Mouse (Mus musculus): ENCODE data around the gene Igf2bp3. TPM values are rescaled to one million over a fixed set of nuclear protein-coding genes. Genes with fewer than 3 reads are reported as not detected.
A peak's percentile ranks its signal among the peaks of the same experiment; 100 is the strongest.

The Igf2bp3 gene
- polyA plus RNA-seq, 1 experiment from 2014 or later: 15.5 TPM

GRCm38 (mm10) chr6:49206416-49206815 is 8.3 kb downstream of the Igf2bp3 start:
- no peak overlapping the region for H3K4me3 ChIP-seq (ENCODE audit: low read length)
- H3K4me1 ChIP-seq (ENCODE audit: control insufficient read depth, insufficient read depth, low read depth, low read length): peaks cover 11% of the 10 kb centered on the region
- H3K36me3 ChIP-seq (ENCODE audit: control insufficient read depth, insufficient read depth, low read length): no peaks in the 10 kb centered on the region
- no peaks in the 10 kb centered on the region for H3K9me3 ChIP-seq (ENCODE audit: control insufficient read depth, low read length)
- no peak overlapping the region for H3K4me2 ChIP-seq (ENCODE audit: low read length)
- no peak overlapping the region for H3K27ac ChIP-seq (ENCODE audit: low read depth, low read length)
- WGBS: 73% methylated on average over 1 of the region's 1 CpGs
- ATAC-seq: 0 out of 2 replicates have a peak, but pooled peaks have one; percentile 41
- no peak overlapping the region for H3K9ac ChIP-seq (ENCODE audit: low read depth, low read length)
- no peaks in the 10 kb centered on the region for H3K27me3 ChIP-seq (replicated peaks; ENCODE audit: control insufficient read depth, insufficient read depth, low read length)

- Histone ChIP-seq H3K4me1 (ENCODE audit: control insufficient read depth, insufficient read depth, low read depth, low read length) (no peaks in the 10 kb centered on the region), H3K36me3 (ENCODE audit: control insufficient read depth, insufficient read depth, low read length) (no peaks in the 10 kb centered on the region), H3K4me2 (ENCODE audit: low read length) (no peak overlapping the region), H3K9ac (ENCODE audit: low read depth, low read length) (no peak overlapping the region), H3K4me3 (ENCODE audit: low read length) (no peak overlapping the region), H3K9me3 (ENCODE audit: control insufficient read depth, low read length) (no peaks in the 10 kb centered on the region), H3K27ac (ENCODE audit: low read depth, low read length) (no peak overlapping the region), H3K27me3 (replicated peaks; ENCODE audit: control insufficient read depth, insufficient read depth, low read length) (no peaks in the 10 kb centered on the region)
- no peak; the same call in 1 of the 2 replicates for ATAC-seq
- 75% methylated on average over 10 of the region's 10 CpGs for WGBS
Observed at GRCm38 (mm10) chr6:49195188-49195587, 19.6 kb downstream of the Igf2bp3 start.

GRCm38 (mm10) chr6:49194536-49194935 is 20.2 kb downstream of the Igf2bp3 start:
- H3K4me2 ChIP-seq (ENCODE audit: low read length): no peak overlapping the region

GRCm38 (mm10) chr6:49189363-49189762 is 25.4 kb downstream of the Igf2bp3 start:
- no peak overlapping the region for H3K4me2 ChIP-seq (ENCODE audit: low read length)
- no peaks in the 10 kb centered on the region for H3K36me3 ChIP-seq (ENCODE audit: control insufficient read depth, insufficient read depth, low read length)
- no peak overlapping the region for H3K9ac ChIP-seq (ENCODE audit: low read depth, low read length)
- H3K27ac ChIP-seq (ENCODE audit: low read depth, low read length): no peak overlapping the region
- no peaks in the 10 kb centered on the region for H3K9me3 ChIP-seq (ENCODE audit: control insufficient read depth, low read length)
- no peak overlapping the region for H3K4me3 ChIP-seq (ENCODE audit: low read length)
- H3K27me3 ChIP-seq (replicated peaks; ENCODE audit: control insufficient read depth, insufficient read depth, low read length): no peaks in the 10 kb centered on the region
- H3K4me1 ChIP-seq (ENCODE audit: control insufficient read depth, insufficient read depth, low read depth, low read length): no peaks in the 10 kb centered on the region
- no peak for ATAC-seq

More at GRCm38 (mm10) chr6:49194536-49194935, 20.2 kb downstream of the Igf2bp3 start:
- Histone ChIP-seq H3K36me3 (ENCODE audit: control insufficient read depth, insufficient read depth, low read length) (no peaks in the 10 kb centered on the region), H3K9me3 (ENCODE audit: control insufficient read depth, low read length) (no peaks in the 10 kb centered on the region), H3K27ac (ENCODE audit: low read depth, low read length) (no peak overlapping the region), H3K4me1 (ENCODE audit: control insufficient read depth, insufficient read depth, low read depth, low read length) (no peaks in the 10 kb centered on the region), H3K4me3 (ENCODE audit: low read length) (no peak overlapping the region), H3K9ac (ENCODE audit: low read depth, low read length) (no peak overlapping the region), H3K27me3 (replicated peaks; ENCODE audit: control insufficient read depth, insufficient read depth, low read length) (no peaks in the 10 kb centered on the region)
- ATAC-seq: no peak
- WGBS: 98% methylated on average over 4 of the region's 4 CpGs

- no peak overlapping the region for H3K4me3 ChIP-seq (ENCODE audit: low read length)
- WGBS: 88% methylated on average over 7 of the region's 7 CpGs
- no peaks in the 10 kb centered on the region for H3K27me3 ChIP-seq (replicated peaks; ENCODE audit: control insufficient read depth, insufficient read depth, low read length)
- H3K9ac ChIP-seq (ENCODE audit: low read depth, low read length): no peak overlapping the region
- no peak for ATAC-seq
- H3K4me1 ChIP-seq (ENCODE audit: control insufficient read depth, insufficient read depth, low read depth, low read length): no peaks in the 10 kb centered on the region
- no peaks in the 10 kb centered on the region for H3K36me3 ChIP-seq (ENCODE audit: control insufficient read depth, insufficient read depth, low read length)
- no peak overlapping the region for H3K4me2 ChIP-seq (ENCODE audit: low read length)
- H3K9me3 ChIP-seq (ENCODE audit: control insufficient read depth, low read length): no peaks in the 10 kb centered on the region
- H3K27ac ChIP-seq (ENCODE audit: low read depth, low read length): no peak overlapping the region
Observed at GRCm38 (mm10) chr6:49187299-49187698, 27.5 kb downstream of the Igf2bp3 start.

- no peak for ATAC-seq
- 90% methylated on average over 5 of the region's 5 CpGs for WGBS
- no peaks in the 10 kb centered on the region for H3K36me3 ChIP-seq (ENCODE audit: control insufficient read depth, insufficient read depth, low read length)
- no peak overlapping the region for H3K9ac ChIP-seq (ENCODE audit: low read depth, low read length)
- H3K27ac ChIP-seq (ENCODE audit: low read depth, low read length): no peak overlapping the region
- H3K4me1 ChIP-seq (ENCODE audit: control insufficient read depth, insufficient read depth, low read depth, low read length): no peaks in the 10 kb centered on the region
- no peak overlapping the region for H3K4me3 ChIP-seq (ENCODE audit: low read length)
- no peak overlapping the region for H3K4me2 ChIP-seq (ENCODE audit: low read length)
- H3K9me3 ChIP-seq (ENCODE audit: control insufficient read depth, low read length): no peaks in the 10 kb centered on the region
- H3K27me3 ChIP-seq (replicated peaks; ENCODE audit: control insufficient read depth, insufficient read depth, low read length): no peaks in the 10 kb centered on the region
Observed at GRCm38 (mm10) chr6:49176018-49176417, 38.7 kb downstream of the Igf2bp3 start.

GRCm38 (mm10) chr6:49174616-49175015 is 40.1 kb downstream of the Igf2bp3 start:
- H3K4me2 ChIP-seq (ENCODE audit: low read length): no peak overlapping the region
- no peak for ATAC-seq

GRCm38 (mm10) chr6:49173674-49174073 is 41.1 kb downstream of the Igf2bp3 start:
- no peaks in the 10 kb centered on the region for H3K36me3 ChIP-seq (ENCODE audit: control insufficient read depth, insufficient read depth, low read length)
- no peak overlapping the region for H3K4me2 ChIP-seq (ENCODE audit: low read length)
- WGBS: 69% methylated on average over 4 of the region's 4 CpGs
- no peaks in the 10 kb centered on the region for H3K9me3 ChIP-seq (ENCODE audit: control insufficient read depth, low read length)
- H3K4me3 ChIP-seq (ENCODE audit: low read length): no peak overlapping the region
- no peaks in the 10 kb centered on the region for H3K4me1 ChIP-seq (ENCODE audit: control insufficient read depth, insufficient read depth, low read depth, low read length)
- ATAC-seq: no peak
- H3K9ac ChIP-seq (ENCODE audit: low read depth, low read length): no peak overlapping the region
- no peaks in the 10 kb centered on the region for H3K27me3 ChIP-seq (replicated peaks; ENCODE audit: control insufficient read depth, insufficient read depth, low read length)
- no peak overlapping the region for H3K27ac ChIP-seq (ENCODE audit: low read depth, low read length)

More at GRCm38 (mm10) chr6:49174616-49175015, 40.1 kb downstream of the Igf2bp3 start:
- Histone ChIP-seq H3K27ac (ENCODE audit: low read depth, low read length) (no peak overlapping the region), H3K9me3 (ENCODE audit: control insufficient read depth, low read length) (no peaks in the 10 kb centered on the region), H3K27me3 (replicated peaks; ENCODE audit: control insufficient read depth, insufficient read depth, low read length) (no peaks in the 10 kb centered on the region), H3K36me3 (ENCODE audit: control insufficient read depth, insufficient read depth, low read length) (no peaks in the 10 kb centered on the region), H3K9ac (ENCODE audit: low read depth, low read length) (no peak overlapping the region), H3K4me3 (ENCODE audit: low read length) (no peak overlapping the region), H3K4me1 (ENCODE audit: control insufficient read depth, insufficient read depth, low read depth, low read length) (no peaks in the 10 kb centered on the region)

- ATAC-seq: no peak
- Histone ChIP-seq H3K4me2 (ENCODE audit: low read length) (no peak overlapping the region), H3K4me1 (ENCODE audit: control insufficient read depth, insufficient read depth, low read depth, low read length) (no peaks in the 10 kb centered on the region), H3K27me3 (replicated peaks; ENCODE audit: control insufficient read depth, insufficient read depth, low read length) (no peaks in the 10 kb centered on the region), H3K4me3 (ENCODE audit: low read length) (no peak overlapping the region), H3K9ac (ENCODE audit: low read depth, low read length) (no peak overlapping the region), H3K27ac (ENCODE audit: low read depth, low read length) (no peak overlapping the region), H3K9me3 (ENCODE audit: control insufficient read depth, low read length) (no peaks in the 10 kb centered on the region), H3K36me3 (ENCODE audit: control insufficient read depth, insufficient read depth, low read length) (no peaks in the 10 kb centered on the region)
- WGBS: 80% methylated on average over 7 of the region's 7 CpGs
Observed at GRCm38 (mm10) chr6:49173265-49173664, 41.5 kb downstream of the Igf2bp3 start.

GRCm38 (mm10) chr6:49171216-49171615 is 43.5 kb downstream of the Igf2bp3 start:
- no peaks in the 10 kb centered on the region for H3K9me3 ChIP-seq (ENCODE audit: control insufficient read depth, low read length)
- no peaks in the 10 kb centered on the region; the same call in 1 of the 2 replicates for H3K4me1 ChIP-seq (ENCODE audit: control insufficient read depth, insufficient read depth, low read depth, low read length)
- no peaks in the 10 kb centered on the region for H3K36me3 ChIP-seq (ENCODE audit: control insufficient read depth, insufficient read depth, low read length)
- no peaks in the 10 kb centered on the region for H3K27me3 ChIP-seq (replicated peaks; ENCODE audit: control insufficient read depth, insufficient read depth, low read length)
- H3K4me2 ChIP-seq (ENCODE audit: low read length): no peak overlapping the region
- WGBS: 79% methylated on average over 5 of the region's 5 CpGs
- H3K9ac ChIP-seq (ENCODE audit: low read depth, low read length): no peak overlapping the region
- H3K27ac ChIP-seq (ENCODE audit: low read depth, low read length): no peak overlapping the region
- ATAC-seq: no peak
- H3K4me3 ChIP-seq (ENCODE audit: low read length): no peak overlapping the region
